Comparison of ENCODE assay signal across 14 mouse cellular contexts in genomic region chr4:125718429-125719140, GRCm38 (mm10).
A peak's percentile ranks its signal among the peaks of the same experiment; 100 is the strongest.
DNase-seq lines count a peak whose midpoint lies in the region; ATAC-seq and TF ChIP-seq lines count a peak whose summit lies in the region.
"Had no signal": no experiment of that assay in that cellular context is flagged by ENCODE, and none has a peak within 500 bp of the region (broad histone marks: within the 10 kb centered on the region; RNA-seq: fewer than 3 reads in every experiment).

No protein-coding gene starts in this region.

- TF ChIP-seq POLR2A in thymus, adult 2 months (IDR thresholded peaks at IDR 0.05; ENCODE audit: control insufficient read depth, extremely low read depth, insufficient read depth, low read length, poor library complexity), result no peak

- H3K36me3 ChIP-seq in midbrain, embryonic 13.5 days, result no peaks in the 10 kb centered on the region
- H3K36me3 ChIP-seq in midbrain, embryonic 10.5 days, result no peaks in the 10 kb centered on the region
- H3K36me3 ChIP-seq in embryonic facial prominence, embryonic 14.5 days (ENCODE audit: control insufficient read depth, insufficient read depth, low read length), result no peaks in the 10 kb centered on the region
- no peaks in the 10 kb centered on the region for H3K36me3 ChIP-seq in hindbrain, embryonic 14.5 days (replicated peaks; ENCODE audit: control insufficient read depth, insufficient read depth)
- no peaks in the 10 kb centered on the region for H3K36me3 ChIP-seq in neural tube, embryonic 15.5 days
- H3K36me3 ChIP-seq in liver, embryonic 11.5 days (ENCODE audit: control insufficient read depth, insufficient read depth, low read length), result no peaks in the 10 kb centered on the region
- H3K36me3 ChIP-seq in thymus, adult 2 months (ENCODE audit: control insufficient read depth, insufficient read depth, low read length), result no peaks in the 10 kb centered on the region

- H3K4me1 ChIP-seq in midbrain, embryonic 13.5 days (replicated peaks), result peaks cover 40% of the 10 kb centered on the region
- peaks cover 22% of the 10 kb centered on the region for H3K4me1 ChIP-seq in midbrain, embryonic 10.5 days
- peaks cover 3% of the 10 kb centered on the region; the same call in 1 of the 2 replicates for H3K4me1 ChIP-seq in embryonic facial prominence, embryonic 14.5 days (ENCODE audit: control insufficient read depth, insufficient read depth, low read length)
- H3K4me1 ChIP-seq in hindbrain, embryonic 14.5 days (replicated peaks; ENCODE audit: control insufficient read depth, insufficient read depth, low read length), result peaks cover 29% of the 10 kb centered on the region
- H3K4me1 ChIP-seq in neural tube, embryonic 15.5 days, result peaks cover 56% of the 10 kb centered on the region
- no peaks in the 10 kb centered on the region for H3K4me1 ChIP-seq in liver, embryonic 11.5 days (replicated peaks; ENCODE audit: control insufficient read depth, insufficient read depth, low read length)
- no peaks in the 10 kb centered on the region for H3K4me1 ChIP-seq in thymus, adult 2 months (replicated peaks; ENCODE audit: control insufficient read depth, insufficient read depth, low read length)

- peaks cover 13% of the 10 kb centered on the region for H3K27me3 ChIP-seq in midbrain, embryonic 13.5 days
- H3K27me3 ChIP-seq in midbrain, embryonic 10.5 days (ENCODE audit: low read depth, poor library complexity, severe bottlenecking), result peaks cover 59% of the 10 kb centered on the region
- no peaks in the 10 kb centered on the region for H3K27me3 ChIP-seq in embryonic facial prominence, embryonic 14.5 days (replicated peaks; ENCODE audit: control insufficient read depth, insufficient read depth, low read length)
- no peaks in the 10 kb centered on the region; the same call in 1 of the 2 replicates for H3K27me3 ChIP-seq in hindbrain, embryonic 14.5 days (ENCODE audit: control insufficient read depth, insufficient read depth, low read length)
- H3K27me3 ChIP-seq in neural tube, embryonic 15.5 days (replicated peaks), result 0 out of 2 replicates have a peak, but pooled peaks cover under 1% of the 10 kb centered on the region
- no peaks in the 10 kb centered on the region for H3K27me3 ChIP-seq in liver, embryonic 11.5 days (replicated peaks; ENCODE audit: control insufficient read depth, insufficient read depth, low read length)
- no peaks in the 10 kb centered on the region for H3K27me3 ChIP-seq in thymus, adult 2 months (ENCODE audit: control insufficient read depth, insufficient read depth, low read length)

- no peak overlapping the region for H3K4me3 ChIP-seq in midbrain, embryonic 13.5 days (replicated peaks)
- H3K4me3 ChIP-seq in midbrain, embryonic 10.5 days, result no peak overlapping the region
- H3K4me3 ChIP-seq in embryonic facial prominence, embryonic 14.5 days (ENCODE audit: low read depth, low read length), result no peak overlapping the region
- H3K4me3 ChIP-seq in hindbrain, embryonic 14.5 days (replicated peaks; ENCODE audit: low read length), result no peak overlapping the region
- H3K4me3 ChIP-seq in neural tube, embryonic 15.5 days (replicated peaks), result no peak overlapping the region
- no peak overlapping the region for H3K4me3 ChIP-seq in liver, embryonic 11.5 days (ENCODE audit: low read depth, low read length)
- H3K4me3 ChIP-seq in thymus, adult 2 months (ENCODE audit: control insufficient read depth, insufficient read depth, low read length), result no peak overlapping the region

- no peak for DNase-seq in midbrain, embryonic 10.5 days (ENCODE audit: low spot score)
- DNase-seq in embryonic facial prominence, embryonic 14.5 days (ENCODE audit: low spot score), result no peak
- DNase-seq in hindbrain, embryonic 14.5 days (ENCODE audit: low spot score), result peak; percentile 36
- DNase-seq in layer of hippocampus, postnatal 14 days (ENCODE audit: low spot score in 2 of 2), result no peak
- DNase-seq in liver, embryonic 11.5 days (ENCODE audit: low spot score), result no peak
- no peak for DNase-seq in thymus, adult 2 months
- DNase-seq: cerebellum, adult 2 months; embryo, embryonic 11 days; heart, adult 11 months; kidney, adult 2 months; liver, postnatal 0 days had no signal

- no peaks in the 10 kb centered on the region for H3K9me3 ChIP-seq in midbrain, embryonic 13.5 days
- no peaks in the 10 kb centered on the region for H3K9me3 ChIP-seq in midbrain, embryonic 10.5 days (replicated peaks)
- H3K9me3 ChIP-seq in embryonic facial prominence, embryonic 14.5 days (ENCODE audit: control insufficient read depth, low read length), result no peaks in the 10 kb centered on the region
- no peaks in the 10 kb centered on the region for H3K9me3 ChIP-seq in hindbrain, embryonic 14.5 days (ENCODE audit: control insufficient read depth, low read length)
- no peaks in the 10 kb centered on the region for H3K9me3 ChIP-seq in neural tube, embryonic 15.5 days (replicated peaks)
- H3K9me3 ChIP-seq in liver, embryonic 11.5 days (ENCODE audit: control insufficient read depth, low read length), result no peaks in the 10 kb centered on the region

- no peak overlapping the region for H3K27ac ChIP-seq in midbrain, embryonic 13.5 days
- H3K27ac ChIP-seq in midbrain, embryonic 10.5 days (replicated peaks), result no peak overlapping the region
- no peak overlapping the region for H3K27ac ChIP-seq in embryonic facial prominence, embryonic 14.5 days (replicated peaks; ENCODE audit: low read depth, low read length)
- peak overlapping the region; percentile 56; the same call in 1 of the 2 replicates for H3K27ac ChIP-seq in hindbrain, embryonic 14.5 days
- H3K27ac ChIP-seq in neural tube, embryonic 15.5 days (replicated peaks), result peak overlapping the region; percentile 79
- no peak overlapping the region for H3K27ac ChIP-seq in liver, embryonic 11.5 days (ENCODE audit: low read depth, low read length)
- no peak overlapping the region for H3K27ac ChIP-seq in thymus, adult 2 months (ENCODE audit: control insufficient read depth, insufficient read depth, low read length)
- H3K27ac ChIP-seq: macrophage had no signal

- H3K4me2 ChIP-seq in midbrain, embryonic 13.5 days (replicated peaks), result no peak overlapping the region
- H3K4me2 ChIP-seq in embryonic facial prominence, embryonic 14.5 days (ENCODE audit: low read depth, low read length), result no peak overlapping the region
- no peak overlapping the region; the same call in 1 of the 2 replicates for H3K4me2 ChIP-seq in hindbrain, embryonic 14.5 days (replicated peaks)
- peak overlapping the region; percentile 9 for H3K4me2 ChIP-seq in neural tube, embryonic 15.5 days
- no peak overlapping the region for H3K4me2 ChIP-seq in liver, embryonic 11.5 days

- WGBS in midbrain, embryonic 13.5 days, result 34% methylated on average over 18 of the region's 18 CpGs
- WGBS in midbrain, embryonic 10.5 days, result 49% methylated on average over 18 of the region's 18 CpGs
- 39% methylated on average over 18 of the region's 18 CpGs for WGBS in embryonic facial prominence, embryonic 14.5 days
- 23% methylated on average over 18 of the region's 18 CpGs for WGBS in hindbrain, embryonic 14.5 days
- 11% methylated on average over 18 of the region's 18 CpGs for WGBS in neural tube, embryonic 15.5 days
- WGBS in liver, embryonic 11.5 days, result 45% methylated on average over 18 of the region's 18 CpGs
- WGBS in thymus, adult 2 months, result 38% methylated on average over 18 of the region's 18 CpGs

- TF ChIP-seq CTCF in thymus, adult 2 months (IDR thresholded peaks at IDR 0.05; ENCODE audit: borderline replicate concordance, control insufficient read depth, extremely low read depth, insufficient read depth, low read length, poor library complexity), result no peak

- no peak overlapping the region for H3K9ac ChIP-seq in midbrain, embryonic 13.5 days (replicated peaks)
- no peak overlapping the region for H3K9ac ChIP-seq in embryonic facial prominence, embryonic 14.5 days (ENCODE audit: low read depth, low read length)
- H3K9ac ChIP-seq in hindbrain, embryonic 14.5 days, result no peak overlapping the region
- no peak overlapping the region for H3K9ac ChIP-seq in neural tube, embryonic 15.5 days (replicated peaks)
- H3K9ac ChIP-seq in liver, embryonic 11.5 days (ENCODE audit: low read depth, low read length), result no peak overlapping the region
- H3K9ac ChIP-seq: liver, postnatal 0 days had no signal

- ATAC-seq in midbrain, embryonic 13.5 days, result peak; percentile 61; the same call in 1 of the 2 replicates
- ATAC-seq in embryonic facial prominence, embryonic 14.5 days (ENCODE audit: low read depth), result peak; percentile 12; the same call in 1 of the 2 replicates
- peak; percentile 57; the same call in 1 of the 2 replicates for ATAC-seq in hindbrain, embryonic 14.5 days (ENCODE audit: low FRiP score)
- ATAC-seq in neural tube, embryonic 15.5 days (ENCODE audit: low FRiP score), result peak; percentile 54
- no peak for ATAC-seq in liver, embryonic 11.5 days (replicated peaks; ENCODE audit: low FRiP score)
- ATAC-seq: liver, postnatal 0 days had no signal

Comparison
In these comparisons a context has a peak if more than half of its experiments do, and no peak if none do; other contexts are left out.
1. H3K27ac ChIP-seq: peak in hindbrain, embryonic 14.5 days (single experiment) and neural tube, embryonic 15.5 days (single experiment); none in midbrain, embryonic 13.5 days (single experiment), midbrain, embryonic 10.5 days (single experiment), embryonic facial prominence, embryonic 14.5 days (single experiment), liver, embryonic 11.5 days (single experiment) and thymus, adult 2 months (single experiment).